Mouse (Mus musculus) heart, postnatal 25 days (tissue): ENCODE results near the gene Rnf34. TPM values are rescaled to one million over a fixed set of nuclear protein-coding genes. Genes with fewer than 3 reads are reported as not detected.

Source experiments
- DNase-seq: peaks from one replicate; pipeline ENCODE4 v3.0.0; 2022; ENCODE audit warnings: low spot score
- intact Hi-C: fragments of 180-260 bp; cut with DNase I; formaldehyde crosslinking; loops from one replicate; pipeline ENCODE4 v1.15.1; 2025
- total RNA-seq, 2 experiments: library from RNA; stranded (reverse); gene quantifications; 2 replicates each; pipeline ENCODE4 v1.2.3; 2021

Rnf34 gene
- total RNA-seq: 10 to 100 TPM; 24.0 to 28.2 TPM

DNA sequence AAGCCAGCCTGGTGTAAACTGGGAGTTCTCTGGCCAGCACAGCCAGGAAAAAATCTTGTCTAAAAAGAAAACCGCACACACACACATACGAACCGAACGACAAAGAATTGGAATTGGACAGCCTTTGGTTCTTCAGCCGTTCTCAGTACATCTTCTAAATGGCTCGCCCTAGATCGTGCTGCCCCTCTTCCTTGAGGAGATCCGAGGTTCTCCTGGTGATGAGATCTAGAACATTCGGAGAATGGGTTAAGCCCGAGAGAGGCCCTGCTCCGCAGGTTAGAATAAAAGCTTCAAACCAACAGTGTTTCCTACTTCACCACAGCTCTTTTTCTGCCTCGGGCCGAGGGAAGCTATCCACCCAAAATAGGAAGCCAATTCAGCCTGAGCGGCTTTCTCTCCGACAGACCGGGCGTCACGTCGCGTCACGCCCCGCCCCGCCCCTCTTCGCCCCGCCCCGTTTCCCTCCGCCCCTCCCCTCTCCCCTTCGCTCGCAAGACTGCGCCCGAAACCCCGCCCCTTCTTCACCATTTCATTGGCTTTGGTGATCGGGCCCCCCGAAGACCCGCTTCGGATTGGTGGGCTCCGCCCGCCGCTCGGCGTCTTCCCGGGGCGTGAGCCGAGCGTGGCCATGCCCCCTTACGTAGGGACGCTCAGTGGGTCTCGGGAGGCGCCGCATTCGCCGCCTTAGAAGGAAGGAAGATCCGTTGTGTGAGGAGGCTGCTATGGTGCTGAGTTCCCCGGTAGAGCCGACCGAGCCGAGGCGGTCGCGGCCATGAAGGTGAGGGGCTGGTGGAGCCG lies at the start of gene Rnf34:
Gene Rnf34 (plus strand): TSS at position 528 of the 798 bp plus-strand sequence.
- intact Hi-C loops: loop anchor here (2.0 kb wide), 1 partner anchor 27 kb away; no protein-coding TSS in a partner anchor
- peak; percentile 96 for DNase-seq

DNA sequence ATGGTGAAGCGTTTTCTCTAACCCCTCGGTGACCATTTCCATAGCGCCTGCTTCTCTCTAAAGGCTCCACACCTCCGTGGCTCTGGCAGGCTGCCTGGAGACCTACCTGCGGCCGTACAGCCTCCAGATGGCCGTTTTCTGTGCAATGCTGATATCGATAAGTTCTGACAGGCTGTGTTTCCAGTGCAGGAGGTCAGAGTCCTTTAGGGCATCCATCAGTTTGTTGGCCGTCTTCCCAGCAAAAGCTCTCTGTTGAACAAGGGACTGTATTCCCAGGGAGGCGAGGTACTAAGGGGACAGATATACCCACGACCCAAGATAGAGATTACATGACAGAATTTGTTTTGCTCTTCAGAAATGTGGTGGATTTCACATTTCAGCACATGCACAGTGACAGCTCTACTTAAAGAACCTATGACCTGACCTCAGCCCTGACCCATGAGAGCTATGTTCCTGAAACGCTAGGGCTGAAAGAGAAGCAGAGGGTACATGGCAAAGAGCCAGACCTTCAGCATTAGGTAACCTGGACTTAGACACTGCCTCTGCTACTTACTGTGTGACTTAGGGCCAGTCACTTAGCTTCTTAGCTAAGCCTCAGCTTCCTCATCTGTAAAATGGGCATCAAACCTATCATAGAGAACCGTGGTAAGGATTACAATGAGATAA lies 49.4 kb upstream of the Rnf34 start:
- no peak for DNase-seq
- intact Hi-C loops: no loop called here

DNA sequence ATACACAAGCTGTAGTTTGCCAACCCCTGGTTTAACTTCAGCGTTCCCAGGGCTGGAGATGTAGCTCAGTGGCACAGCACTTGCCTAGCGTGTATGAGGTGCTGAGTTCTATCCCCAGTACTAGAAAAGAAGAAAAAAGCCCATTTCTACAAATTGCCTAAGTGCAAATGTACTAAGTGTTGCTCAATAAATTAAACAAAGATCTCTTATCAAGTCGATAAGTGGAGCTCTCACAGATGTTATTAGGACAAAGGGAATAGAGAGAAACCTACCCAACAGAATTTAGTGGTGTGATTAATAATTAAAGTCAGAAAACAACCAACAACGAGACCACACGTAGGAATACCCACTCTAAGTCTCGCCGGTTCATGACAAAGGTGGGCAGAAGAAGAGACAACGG lies 48.2 kb upstream of the Rnf34 start:
- intact Hi-C loops: no loop called here

DNA sequence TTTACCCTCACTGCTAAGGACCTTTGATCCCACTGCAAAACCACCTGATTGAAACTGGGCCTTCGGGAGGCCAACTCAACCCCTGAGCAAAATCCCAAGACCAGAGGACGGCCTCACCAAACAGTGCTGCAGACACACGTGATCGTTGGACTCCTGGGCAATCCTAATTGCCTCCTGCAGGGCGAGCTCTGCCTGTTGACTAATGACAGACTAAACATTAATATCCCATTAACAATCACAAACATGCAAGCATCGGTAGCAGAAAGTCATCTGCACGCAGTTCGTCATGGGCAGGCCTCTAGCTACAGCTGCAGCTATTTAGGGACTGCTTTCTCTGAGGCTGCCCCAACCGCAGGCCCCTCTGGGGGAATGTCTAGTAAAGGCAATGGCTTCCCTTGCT lies 47.1 kb upstream of the Rnf34 start:
- intact Hi-C loops: no loop called here

More for the DNA sequence above, 48.2 kb upstream of the Rnf34 start:
- DNase-seq: no peak

DNA sequence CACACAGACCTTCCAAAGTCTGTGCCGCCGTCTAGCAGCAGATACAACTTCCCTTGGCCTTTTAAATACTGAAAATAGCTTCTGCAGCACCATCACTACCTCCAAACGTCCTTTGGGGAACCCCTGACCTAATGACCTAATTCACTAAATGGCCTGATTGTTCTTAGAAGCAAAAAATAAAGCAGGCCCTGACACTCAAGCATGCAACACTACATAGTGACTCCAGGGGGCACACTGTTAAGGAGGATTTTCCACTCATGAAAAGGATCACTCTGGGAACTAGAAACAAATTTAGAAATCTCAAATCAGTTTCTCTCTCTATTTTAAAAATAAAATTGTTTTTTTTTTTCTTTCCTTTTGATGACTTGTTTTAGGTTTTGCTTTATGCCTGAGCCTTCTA lies 44.3 kb upstream of the Rnf34 start:
- DNase-seq: no peak
- intact Hi-C loops: no loop called here

More for the DNA sequence above, 47.1 kb upstream of the Rnf34 start:
- no peak for DNase-seq

DNA sequence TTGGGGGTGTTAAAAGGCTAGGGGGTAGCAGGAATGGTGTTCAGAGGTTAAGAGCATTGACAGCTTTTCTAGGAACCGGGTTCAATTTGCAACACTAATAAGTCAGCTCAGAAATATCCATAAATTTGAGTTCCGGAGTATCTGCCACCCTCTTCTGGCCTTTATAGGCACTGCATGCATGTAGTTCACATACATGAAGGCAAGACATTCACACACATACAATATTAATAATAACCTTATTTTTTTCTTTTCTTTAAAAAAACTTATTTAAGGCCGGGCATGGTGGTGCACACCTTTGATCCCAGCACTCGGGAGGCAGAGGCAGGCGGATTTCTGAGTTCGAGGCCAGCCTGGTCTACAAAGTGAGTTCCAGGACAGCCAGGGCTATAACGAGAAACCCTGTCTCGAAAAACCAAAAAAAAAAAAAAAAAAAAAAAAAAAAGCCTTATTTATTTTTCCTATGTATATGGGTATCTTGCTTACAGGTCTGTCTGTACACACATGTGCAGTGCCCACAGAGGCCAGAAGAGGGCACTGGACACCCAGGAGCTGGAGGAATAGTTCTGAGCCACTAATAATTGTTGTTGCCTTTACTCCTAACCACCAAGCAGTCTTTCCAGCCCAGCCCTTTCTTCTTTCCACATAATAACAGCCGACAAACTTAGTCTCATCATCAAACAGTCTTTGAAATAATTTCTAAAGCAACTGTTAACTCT lies 38.3 kb upstream of the Rnf34 start:
- DNase-seq: no peak
- intact Hi-C loops: loop anchor here (1.0 kb wide), 1 partner anchor 70 kb away; no protein-coding TSS in a partner anchor

DNA sequence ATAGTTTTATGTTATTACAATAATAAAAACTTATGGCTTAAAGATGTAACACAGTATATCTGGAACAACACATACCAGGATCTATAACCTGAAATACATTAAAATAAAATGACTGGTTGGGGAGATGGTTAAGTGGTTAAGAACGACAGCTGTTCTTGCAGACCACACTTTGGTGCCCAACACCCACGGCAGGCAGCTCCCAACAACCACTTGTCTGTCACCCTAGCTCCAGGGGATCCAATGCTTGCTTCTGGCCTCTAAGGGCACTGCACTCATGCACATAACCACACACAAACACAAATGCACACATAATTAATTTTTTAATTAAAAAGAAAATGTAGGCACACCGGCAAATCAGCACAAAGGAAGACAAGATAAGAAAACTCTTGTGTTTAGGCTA lies 37.1 kb upstream of the Rnf34 start:
- DNase-seq: no peak
- intact Hi-C loops: loop anchor here (1.0 kb wide), 1 partner anchor 69 kb away; no protein-coding TSS in a partner anchor

DNA sequence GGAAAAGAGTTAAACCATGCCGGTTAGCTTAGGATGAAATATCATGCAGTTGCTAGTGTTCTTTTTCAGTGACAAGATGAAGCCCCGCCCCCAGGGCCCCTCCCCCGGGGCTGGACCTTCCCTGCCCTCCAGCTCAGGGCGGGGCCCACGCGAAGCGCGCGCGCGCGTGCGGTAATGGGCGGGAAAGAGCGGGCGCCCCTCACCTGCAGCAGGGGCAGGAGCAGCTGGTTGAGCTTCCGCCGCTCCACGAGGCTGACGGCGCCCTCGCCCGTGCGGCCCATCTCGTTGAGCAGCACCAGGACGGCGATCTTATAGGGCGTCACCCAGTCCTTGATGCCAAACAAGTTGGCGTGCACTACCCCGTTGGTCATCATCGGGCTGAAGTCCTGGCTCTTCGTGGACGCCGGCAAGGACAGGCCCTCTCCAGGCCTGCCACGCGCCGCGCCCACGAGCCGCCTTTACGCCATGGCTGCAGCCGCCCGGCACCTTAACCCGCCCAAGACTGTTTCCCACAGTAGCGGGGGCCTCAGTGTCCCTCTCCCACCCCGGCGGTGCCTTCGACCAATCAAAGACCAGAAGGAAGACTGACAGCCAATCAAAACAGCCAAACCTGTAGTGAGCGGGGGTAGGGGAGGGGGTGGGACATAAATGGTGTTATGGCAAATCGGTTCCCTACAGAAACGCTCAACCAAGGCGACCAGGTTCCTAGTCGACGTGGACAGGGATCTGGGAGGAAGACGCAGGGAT lies 28.9 kb upstream of the Rnf34 start, which contains the start of gene Anapc5:
Gene Anapc5 (minus strand): TSS at position 563 of the 747 bp plus-strand sequence.
- DNase-seq: peak; percentile 90
- intact Hi-C loops: loop anchor here (5.0 to 10.0 kb wide), 2 partner anchors 76 to 234 kb away; no protein-coding TSS in a partner anchor

DNA sequence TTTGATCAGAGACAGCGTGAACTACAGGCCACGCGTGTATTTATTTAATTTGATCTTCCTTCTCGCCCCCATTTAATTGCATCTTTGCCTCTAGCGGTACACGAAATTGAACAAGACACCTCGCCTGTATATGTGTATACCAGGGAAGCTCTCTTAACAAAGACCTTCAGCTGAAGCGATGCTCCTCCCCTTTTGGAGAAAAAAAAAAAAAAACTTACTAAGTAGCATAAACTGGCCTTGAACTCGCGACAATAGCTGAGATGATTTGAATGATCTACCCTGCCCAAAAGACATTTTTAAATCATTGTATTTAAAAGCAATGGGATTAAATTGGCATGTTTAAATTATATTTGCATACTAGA lies 28.3 kb upstream of the Rnf34 start:
- intact Hi-C loops: loop anchor here (5.0 to 10.0 kb wide), 2 partner anchors 76 to 233 kb away; no protein-coding TSS in a partner anchor
- no peak for DNase-seq

DNA sequence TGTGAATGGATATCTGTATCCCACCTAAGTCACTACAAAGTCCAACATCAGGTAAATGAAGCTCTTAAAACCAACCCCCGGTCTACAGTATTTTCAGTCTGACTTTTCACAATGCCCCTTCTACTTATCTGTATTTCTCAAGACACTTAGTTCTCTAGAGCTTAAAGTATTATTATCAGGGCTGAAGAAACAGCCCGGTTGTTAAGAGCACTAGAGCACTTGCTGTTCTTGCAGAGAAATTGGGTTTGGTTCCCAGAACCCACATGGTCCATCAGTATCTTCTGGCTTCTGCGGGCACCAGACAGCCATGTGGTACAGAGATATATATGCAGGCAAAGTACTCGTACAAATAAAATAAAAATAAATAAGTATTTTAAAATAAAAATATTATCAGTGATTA lies 27.4 kb upstream of the Rnf34 start:
- intact Hi-C loops: loop anchor here (2.0 to 10.0 kb wide), 3 partner anchors 26 to 232 kb away; no protein-coding TSS in a partner anchor
- no peak for DNase-seq

DNA sequence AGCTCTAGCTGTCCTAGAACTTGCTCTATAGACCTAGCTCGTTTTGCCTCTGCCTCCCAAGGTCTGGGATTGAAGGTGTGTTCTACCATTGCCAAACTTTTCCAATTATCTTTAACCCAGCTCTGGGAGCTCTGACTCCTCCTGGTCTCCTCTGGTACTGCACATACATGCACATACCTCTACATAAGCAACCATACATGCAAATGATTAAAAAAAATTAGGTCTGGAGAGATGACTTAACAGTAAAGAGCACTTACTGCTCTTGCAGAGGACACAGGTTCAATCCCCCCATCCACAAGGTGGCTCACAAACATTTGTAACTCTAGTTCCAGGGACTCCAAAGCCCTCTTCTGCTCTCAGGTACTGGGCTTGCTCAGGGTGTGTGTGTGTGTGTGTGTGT lies 25.9 kb upstream of the Rnf34 start:
- intact Hi-C loops: loop anchor here (2.0 to 10.0 kb wide), 3 partner anchors 25 to 231 kb away; no protein-coding TSS in a partner anchor
- no peak for DNase-seq

DNA sequence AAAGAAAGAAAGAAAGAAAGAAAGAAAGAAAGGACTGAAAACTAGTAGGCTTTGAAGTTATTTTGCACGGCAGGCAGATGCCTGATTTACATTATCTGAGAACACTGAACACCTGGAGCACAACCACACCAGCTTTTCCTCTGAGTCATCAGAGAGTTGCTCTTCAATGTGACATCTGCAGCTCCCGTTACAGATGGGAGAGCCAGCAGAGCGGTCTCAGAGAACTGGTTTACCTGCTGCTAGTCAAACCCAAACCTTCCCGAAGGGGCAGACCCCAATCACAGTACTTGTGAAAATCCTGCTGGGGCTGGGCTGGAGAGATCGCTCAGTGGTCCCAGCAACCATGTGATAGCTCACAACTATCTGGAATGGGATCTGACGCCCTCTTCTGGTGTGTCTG lies 25.4 kb upstream of the Rnf34 start:
- no peak for DNase-seq
- intact Hi-C loops: loop anchor here (5.0 to 10.0 kb wide), 2 partner anchors 73 to 230 kb away; no protein-coding TSS in a partner anchor

DNA sequence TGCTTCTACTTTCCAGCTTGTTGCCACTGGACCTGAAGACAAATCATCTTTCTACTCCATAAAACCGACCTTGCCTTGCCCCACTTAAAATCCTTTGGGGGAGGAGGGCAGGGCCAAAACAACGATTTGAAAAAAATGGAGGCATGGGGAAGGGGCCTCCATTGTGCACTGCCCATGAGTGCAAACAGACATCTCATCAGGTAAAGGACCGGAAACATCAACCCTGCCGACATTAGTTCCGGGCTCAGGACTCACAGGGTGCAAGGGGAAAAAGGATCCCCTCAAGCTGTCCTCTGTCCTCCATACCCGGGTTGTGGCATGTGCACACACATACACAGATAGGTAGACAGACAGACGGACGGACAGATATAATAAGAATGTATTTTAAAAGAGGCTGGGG lies 24.7 kb upstream of the Rnf34 start:
- no peak for DNase-seq
- intact Hi-C loops: loop anchor here (10.0 kb wide), 1 partner anchor 230 kb away; no protein-coding TSS in a partner anchor

DNA sequence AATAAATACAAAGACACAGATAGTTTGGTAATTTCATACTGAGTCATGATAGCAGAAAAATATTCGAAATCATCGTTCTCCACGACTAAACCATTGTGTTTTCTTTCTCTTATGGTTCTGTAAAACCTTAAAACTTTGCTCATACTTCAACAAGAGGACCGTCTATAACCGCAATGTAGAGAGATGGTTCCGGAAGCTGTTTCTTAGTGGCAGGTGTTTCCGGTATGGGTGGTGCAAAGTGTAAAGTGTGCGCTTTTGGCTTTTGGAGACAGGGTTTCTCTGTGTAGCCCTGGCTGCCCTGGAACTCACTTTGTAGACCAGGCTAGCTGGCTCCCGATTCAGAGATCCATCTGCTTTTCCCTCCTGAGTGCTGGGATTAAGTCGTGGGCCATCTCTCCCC lies 17.3 kb upstream of the Rnf34 start:
- intact Hi-C loops: no loop called here

DNA sequence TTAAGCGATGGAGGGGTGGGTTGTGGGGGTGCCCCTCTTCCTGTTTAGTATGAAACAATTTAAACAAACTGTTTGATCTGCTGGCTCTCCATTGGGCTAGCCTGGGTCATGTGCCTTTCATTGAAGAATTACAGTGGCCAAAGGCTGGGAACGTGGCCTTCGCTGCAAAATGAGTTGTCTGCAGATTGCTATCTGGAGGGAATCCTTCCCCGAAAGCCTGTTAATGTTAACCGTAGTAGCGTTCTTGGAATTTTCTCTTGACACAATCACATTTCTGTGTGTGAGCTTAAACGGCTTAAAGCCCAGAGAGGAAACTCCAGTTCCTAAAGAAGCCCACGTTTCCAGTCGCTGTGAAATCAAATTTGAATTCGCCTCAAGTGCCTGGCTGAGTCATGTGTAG lies 16.9 kb upstream of the Rnf34 start:
- no peak for DNase-seq
- intact Hi-C loops: no loop called here

More for the DNA sequence above, 17.3 kb upstream of the Rnf34 start:
- DNase-seq: no peak

DNA sequence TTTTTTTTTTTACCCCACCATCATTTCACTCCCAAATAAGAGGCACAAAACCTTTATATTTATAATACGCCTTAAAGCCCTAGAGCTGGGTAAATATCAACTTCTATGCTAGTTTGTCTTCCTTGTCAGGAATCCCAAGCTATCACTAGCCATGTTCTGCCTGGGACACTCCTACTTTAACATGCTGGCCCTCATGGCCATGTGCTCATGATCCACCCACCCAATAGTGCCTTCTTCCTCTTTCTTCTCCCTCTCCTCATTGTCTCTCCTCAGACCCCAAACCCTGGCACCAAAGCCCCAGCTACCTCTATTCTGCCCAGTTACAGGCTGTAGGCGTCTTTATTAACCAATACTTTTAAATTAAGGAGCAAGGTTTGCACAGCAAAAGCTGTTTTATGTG lies 8.7 kb upstream of the Rnf34 start:
- intact Hi-C loops: no loop called here
- no peak for DNase-seq

DNA sequence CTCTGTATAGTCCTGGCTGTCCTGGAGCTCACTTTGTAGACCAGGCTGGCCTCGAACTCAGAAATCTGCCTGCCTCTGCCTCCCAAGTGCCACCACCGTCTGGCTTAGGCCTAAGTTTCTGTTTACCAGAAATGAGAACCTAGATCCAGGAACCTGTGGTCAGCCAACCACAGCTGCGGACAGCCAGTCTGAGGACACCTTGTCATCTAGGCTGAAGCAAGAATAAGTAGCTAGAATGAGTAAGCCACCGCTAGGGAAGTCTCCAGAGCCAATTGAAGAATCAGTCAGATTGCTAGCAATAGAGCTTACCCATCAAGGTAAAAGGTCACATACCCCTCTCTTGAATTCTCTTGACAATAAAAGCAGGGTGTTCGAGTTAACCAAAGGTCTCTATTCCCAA lies 6.0 kb upstream of the Rnf34 start:
- no peak for DNase-seq
- intact Hi-C loops: no loop called here

DNA sequence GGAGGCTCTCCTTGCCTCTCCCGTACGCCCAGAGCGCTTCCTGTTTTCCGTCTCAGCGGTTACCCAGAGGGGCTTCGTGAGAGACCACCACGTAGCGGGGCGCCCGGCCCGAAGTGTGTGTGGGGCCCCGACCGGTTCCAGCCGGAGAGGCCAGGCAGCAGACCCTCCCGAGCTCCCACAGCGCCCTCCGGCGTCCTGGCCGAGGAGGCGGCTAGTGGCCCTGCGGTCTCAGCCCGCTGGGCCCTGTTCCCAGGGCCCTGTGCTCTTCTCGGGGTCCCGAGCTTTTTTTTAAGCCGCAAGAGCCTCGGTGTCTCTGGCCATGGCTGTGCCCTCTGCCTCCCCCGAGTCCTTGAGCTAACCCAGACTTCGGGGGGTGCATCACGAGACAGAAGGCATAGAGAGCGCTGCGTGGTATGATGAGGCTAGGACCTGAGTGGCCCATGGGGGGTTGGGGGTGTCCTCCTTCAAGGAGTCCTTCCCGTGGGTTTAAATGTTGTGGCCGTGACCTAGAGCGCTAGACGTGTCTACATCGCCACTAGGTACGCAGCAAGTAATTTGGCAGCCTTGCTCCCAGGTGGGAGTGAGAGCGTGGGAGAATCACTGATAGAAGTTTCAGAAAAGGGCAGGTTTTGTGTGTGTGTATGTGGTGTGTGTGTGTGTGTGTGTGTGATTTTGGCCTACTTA lies 613 bp downstream of the Rnf34 start:
- no peak for DNase-seq
- intact Hi-C loops: no loop called here

DNA sequence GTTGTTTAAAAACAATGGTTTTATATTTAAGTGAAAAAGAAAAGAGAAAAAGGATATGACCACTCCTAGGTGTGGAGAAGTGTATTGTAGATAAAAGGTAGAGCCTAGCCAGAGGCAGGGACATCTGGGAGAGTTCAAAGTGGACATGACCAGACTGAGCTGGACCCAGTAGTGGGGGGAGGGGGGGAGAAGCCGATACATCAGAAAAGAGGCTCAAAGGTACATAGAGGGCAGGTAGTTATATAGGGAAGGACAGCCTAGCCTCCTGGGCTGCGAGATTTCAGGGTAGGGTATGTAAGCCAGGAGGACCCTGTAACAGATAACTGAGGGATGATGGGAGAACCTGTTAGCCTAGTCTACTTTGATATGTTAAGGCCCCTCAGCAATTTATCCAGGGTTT lies 2.8 kb downstream of the Rnf34 start:
- intact Hi-C loops: no loop called here
- no peak for DNase-seq
